In the genomic region with DNA sequence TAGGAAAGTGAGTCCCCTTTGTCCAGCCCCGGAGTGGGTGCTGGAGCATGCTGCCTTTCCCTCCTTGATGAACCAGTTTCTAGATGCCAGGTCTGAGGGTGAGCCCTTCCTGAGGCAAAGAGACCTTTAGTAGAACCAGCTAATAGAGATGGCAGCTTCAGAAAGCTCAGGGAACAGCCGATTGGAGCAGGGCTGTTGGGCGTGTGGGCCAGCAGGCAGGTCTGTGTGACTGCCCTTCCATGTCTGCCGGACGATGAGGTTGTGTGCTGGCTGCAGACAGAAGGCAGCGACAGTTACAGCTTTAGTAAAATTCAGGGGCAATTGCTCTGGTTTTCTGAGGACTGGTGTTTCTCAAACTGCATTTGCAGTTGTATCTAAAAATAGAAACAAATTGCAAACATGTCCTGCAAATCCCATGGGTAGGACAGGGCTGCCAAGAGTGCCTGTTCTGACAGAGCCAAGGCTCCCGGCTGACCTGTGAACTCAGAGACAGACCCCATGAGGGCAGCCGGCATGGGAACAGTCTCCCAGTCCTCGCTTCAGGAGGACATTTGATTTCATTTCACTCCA, we compare ENCODE assay signal across 9 mouse cellular contexts. TPM values are rescaled to one million over a fixed set of nuclear protein-coding genes. Genes with fewer than 3 reads are reported as not detected.
A peak's percentile ranks its signal among the peaks of the same experiment; 100 is the strongest.
DNase-seq lines count a peak whose midpoint lies in the region; ATAC-seq and TF ChIP-seq lines count a peak whose summit lies in the region.
"Had no signal": no experiment of that assay in that cellular context is flagged by ENCODE, and none has a peak within 500 bp of the region (broad histone marks: within the 10 kb centered on the region; RNA-seq: fewer than 3 reads in every experiment).

No protein-coding gene starts in this region.

- intact Hi-C loops in left cerebral cortex, adult 2 months (cut with DNase I), result no loop called here

- no peak for TF ChIP-seq POLR2A in lung, adult 2 months (IDR thresholded peaks at IDR 0.05; ENCODE audit: borderline replicate concordance, extremely low read depth, low read depth, low read length)
- no peak for TF ChIP-seq POLR2A in kidney, adult 2 months (IDR thresholded peaks at IDR 0.05; ENCODE audit: low read depth, low read length)

- ATAC-seq in lung, embryonic 14.5 days (ENCODE audit: insufficient read depth), result no peak

- no peak overlapping the region for H3K4me3 ChIP-seq in lung, embryonic 14.5 days (ENCODE audit: low read depth, low read length)
- H3K4me3 ChIP-seq in lung, adult 2 months (replicated peaks; ENCODE audit: extremely low read depth, low read depth, low read length), result no peak overlapping the region
- no peak overlapping the region for H3K4me3 ChIP-seq in kidney, adult 2 months (ENCODE audit: insufficient read depth, low read depth, low read length)
- H3K4me3 ChIP-seq in left cerebral cortex, adult 2 months, result no peak overlapping the region
- H3K4me3 ChIP-seq: erythroblast, embryonic 14.5 days had no signal

- H3K9me3 ChIP-seq in lung, embryonic 14.5 days (ENCODE audit: low read depth, low read length), result no peaks in the 10 kb centered on the region

- H3K4me2 ChIP-seq in lung, embryonic 14.5 days, result peak overlapping the region; percentile 41

- H3K9ac ChIP-seq in lung, embryonic 14.5 days, result peak overlapping the region; percentile 41; the same call in 1 of the 2 replicates

- no peak for TF ChIP-seq CTCF in lung, embryonic 14.5 days (IDR thresholded peaks at IDR 0.05; ENCODE audit: low read depth)
- TF ChIP-seq CTCF in lung, adult 2 months (IDR thresholded peaks at IDR 0.05; ENCODE audit: insufficient read depth, low read length), result no peak
- TF ChIP-seq CTCF in kidney, adult 2 months (conservative IDR thresholded peaks at IDR 0.05; ENCODE audit: insufficient read depth, insufficient read length, low read depth, low read length), result no peak
- no peak for TF ChIP-seq CTCF in left cerebral cortex, adult 2 months (IDR thresholded peaks at IDR 0.05)

- no peaks in the 10 kb centered on the region for H3K27me3 ChIP-seq in lung, embryonic 14.5 days (ENCODE audit: insufficient read depth, low read length)
- H3K27me3 ChIP-seq in kidney, adult 2 months (replicated peaks; ENCODE audit: control insufficient read depth, insufficient read depth, low read length), result no peaks in the 10 kb centered on the region; the same call in 1 of the 2 replicates

- peak overlapping the region; percentile 80 for H3K27ac ChIP-seq in lung, embryonic 14.5 days (ENCODE audit: low read depth)
- peak overlapping the region; percentile 85 for H3K27ac ChIP-seq in kidney, adult 2 months (ENCODE audit: insufficient read depth, low read depth, low read length)
- no peak overlapping the region for H3K27ac ChIP-seq in left cerebral cortex, adult 2 months

- peaks cover 16% of the 10 kb centered on the region for H3K4me1 ChIP-seq in lung, embryonic 14.5 days (ENCODE audit: insufficient read depth)
- H3K4me1 ChIP-seq in lung, adult 2 months (ENCODE audit: control insufficient read depth, insufficient read depth, low read length), result peaks cover 10% of the 10 kb centered on the region
- H3K4me1 ChIP-seq in kidney, adult 2 months (ENCODE audit: control insufficient read depth, insufficient read depth, low read length), result peaks cover 14% of the 10 kb centered on the region

- no peaks in the 10 kb centered on the region for H3K36me3 ChIP-seq in lung, embryonic 14.5 days (ENCODE audit: insufficient read depth)
- no peaks in the 10 kb centered on the region for H3K36me3 ChIP-seq in kidney, adult 2 months (ENCODE audit: control insufficient read depth, insufficient read depth, low read length)

- 39% methylated on average over 9 of the region's 9 CpGs for WGBS in lung, embryonic 14.5 days
- WGBS in lung, adult 2 months, result 45% methylated on average over 9 of the region's 9 CpGs
- 22% methylated on average over 9 of the region's 9 CpGs for WGBS in kidney, adult 2 months

- DNase-seq in lung, embryonic 14.5 days, result peak; percentile 41
- DNase-seq in lung, adult 2 months, result no peak
- DNase-seq in heart, adult 8-10 months (ENCODE audit: low spot score), result peak; percentile 59
- DNase-seq in kidney, adult 2 months, result peak; percentile 52
- peak; percentile 23 for DNase-seq in lung, postnatal 36 days
- DNase-seq in cerebellum, postnatal 36 days, result no peak
- DNase-seq in right cerebral cortex, postnatal 4 days, result no peak
- no peak for DNase-seq in left cerebral cortex, adult 2 months (ENCODE audit: extremely low spot score in 1 of 2, low spot score in 2 of 2)

RNA-seq across cellular contexts. Expression of gene Bend3, which starts 4.9 kb away (rescaled TPM):
- 7.9 and 8.4 TPM in 2 replicates for polyA plus RNA-seq in lung, embryonic 14.5 days (2014; fragmentation: Nextera tagmentation; extraction: Ambion mirVana)
- 3.1 and 4.0 TPM in 2 replicates for polyA plus RNA-seq in lung, adult 2 months (2012; rRNA removed)
- total RNA-seq in heart, adult 8-10 months (2022), result 1 to 10 TPM; 6.2 to 9.1 (median 6.8) TPM
- 3.8 TPM in 2 replicates for polyA plus RNA-seq in kidney, adult 2 months (2012; rRNA removed)
- total RNA-seq in left cerebral cortex, adult 2 months (2021), result 1 to 10 TPM; 5.4 to 6.1 TPM

RNA-seq across cellular contexts. Expression of gene Gm9803, which starts 40.4 kb away (rescaled TPM):
- polyA plus RNA-seq in lung, embryonic 14.5 days (2014; fragmentation: Nextera tagmentation; extraction: Ambion mirVana), result 10.5 and 19.0 TPM in 2 replicates
- 44.3 and 73.8 TPM in 2 replicates for polyA plus RNA-seq in lung, adult 2 months (2012; rRNA removed)
- 10 to 100 TPM in 1 of 4 experiments, 1 to 10 TPM in 2, not detected in 1; 3.6 to 16.9 (median 7.9) TPM for total RNA-seq in heart, adult 8-10 months (2022)
- polyA plus RNA-seq in kidney, adult 2 months (2012; rRNA removed), result 74.5 and 91.3 TPM in 2 replicates
- 1 to 10 TPM in 1 of 2 experiments, not detected in 1; 7.5 TPM for total RNA-seq in left cerebral cortex, adult 2 months (2021)

RNA-seq across cellular contexts. Expression of gene 1700021F05Rik, which starts 57.3 kb away (rescaled TPM):
- 53.6 and 53.8 TPM in 2 replicates for polyA plus RNA-seq in lung, embryonic 14.5 days (2014; fragmentation: Nextera tagmentation; extraction: Ambion mirVana)
- 3.1 and 7.1 TPM in 2 replicates for polyA plus RNA-seq in lung, adult 2 months (2012; rRNA removed)
- 100 to 1,000 TPM; 108 to 122 (median 117) TPM for total RNA-seq in heart, adult 8-10 months (2022)
- polyA plus RNA-seq in kidney, adult 2 months (2012; rRNA removed), result 13.3 and 19.6 TPM in 2 replicates
- 10 to 100 TPM; 43.4 to 50.4 TPM for total RNA-seq in left cerebral cortex, adult 2 months (2021)

Comparison
In these comparisons a context has a peak if more than half of its experiments do, and no peak if none do; other contexts are left out.
1. DNase-seq: peak in lung, embryonic 14.5 days (single experiment), heart, adult 8-10 months (single experiment), kidney, adult 2 months (single experiment) and lung, postnatal 36 days (single experiment); none in lung, adult 2 months (single experiment), cerebellum, postnatal 36 days (0 of 2), right cerebral cortex, postnatal 4 days (single experiment) and left cerebral cortex, adult 2 months (0 of 2).